Mouse (Mus musculus): ENCODE measurements around the gene Gm9944. TPM values are rescaled to one million over a fixed set of nuclear protein-coding genes. Genes with fewer than 3 reads are reported as not detected.

The Gm9944 gene
- polyA plus RNA-seq, 1 experiment from 2014 or later: not detected

- H3K27ac ChIP-seq (replicated peaks): no peak overlapping the region
- no peak overlapping the region for H3K4me3 ChIP-seq
- H3K27me3 ChIP-seq (replicated peaks): no peaks in the 10 kb centered on the region
- H3K9ac ChIP-seq: no peak overlapping the region
- 68% methylated on average over 5 of the region's 5 CpGs for WGBS
- no peak for ATAC-seq (ENCODE audit: extremely low read depth, insufficient number of reproducible peaks, low FRiP score, low TSS enrichment)
- H3K36me3 ChIP-seq: no peaks in the 10 kb centered on the region
- no peak overlapping the region for H3K4me2 ChIP-seq
- H3K4me1 ChIP-seq: no peaks in the 10 kb centered on the region
- no peaks in the 10 kb centered on the region for H3K9me3 ChIP-seq
Measured at GRCm38 (mm10) chr4:144424590-144424989, 28.5 kb downstream of the Gm9944 start.

- Histone ChIP-seq H3K4me3 (no peak overlapping the region), H3K4me2 (no peak overlapping the region), H3K9ac (no peak overlapping the region), H3K9me3 (no peaks in the 10 kb centered on the region), H3K27me3 (replicated peaks) (no peaks in the 10 kb centered on the region), H3K36me3 (no peaks in the 10 kb centered on the region), H3K4me1 (no peaks in the 10 kb centered on the region), H3K27ac (replicated peaks) (no peak overlapping the region)
- ATAC-seq (ENCODE audit: extremely low read depth, insufficient number of reproducible peaks, low FRiP score, low TSS enrichment): no peak
Measured at GRCm38 (mm10) chr4:144420644-144421043, 32.5 kb downstream of the Gm9944 start.

- Histone ChIP-seq H3K9me3 (no peaks in the 10 kb centered on the region), H3K27me3 (replicated peaks) (no peaks in the 10 kb centered on the region), H3K9ac (no peak within 1 kb of the TSS), H3K4me2 (no peak within 1 kb of the TSS), H3K4me3 (no peak within 1 kb of the TSS), H3K36me3 (no peaks in the 10 kb centered on the region), H3K4me1 (peaks cover 11% of the 10 kb centered on the region; the same call in 1 of the 2 replicates), H3K27ac (replicated peaks) (no peak within 1 kb of the TSS)
- 67% methylated on average over 9 of the region's 9 CpGs for WGBS
- no peak for ATAC-seq (ENCODE audit: extremely low read depth, insufficient number of reproducible peaks, low FRiP score, low TSS enrichment)
Measured at GRCm38 (mm10) chr4:144408290-144408689, 44.8 kb downstream of the Gm9944 start, which contains the start of gene Pramef12. Gene Pramef12 (minus strand): TSS chr4:144408464.

- no peaks in the 10 kb centered on the region for H3K27me3 ChIP-seq (replicated peaks)
- no peak overlapping the region for H3K4me2 ChIP-seq
- no peaks in the 10 kb centered on the region for H3K36me3 ChIP-seq
- H3K4me3 ChIP-seq: no peak overlapping the region
- H3K4me1 ChIP-seq: peaks cover 16% of the 10 kb centered on the region; the same call in 1 of the 2 replicates
- no peak overlapping the region for H3K27ac ChIP-seq (replicated peaks)
- no peak for ATAC-seq (ENCODE audit: extremely low read depth, insufficient number of reproducible peaks, low FRiP score, low TSS enrichment)
- no peak overlapping the region for H3K9ac ChIP-seq
- 59% methylated on average over 3 of the region's 3 CpGs for WGBS
- no peaks in the 10 kb centered on the region for H3K9me3 ChIP-seq
Measured at GRCm38 (mm10) chr4:144406261-144406660, 46.9 kb downstream of the Gm9944 start.

- no peaks in the 10 kb centered on the region for H3K9me3 ChIP-seq
- WGBS: 4% methylated on average over 17 of the region's 17 CpGs
- peak overlapping the region; percentile 76 for H3K9ac ChIP-seq
- ATAC-seq (ENCODE audit: extremely low read depth, insufficient number of reproducible peaks, low FRiP score, low TSS enrichment): peak; percentile 45; the same call in 1 of the 2 replicates
- no peaks in the 10 kb centered on the region for H3K27me3 ChIP-seq (replicated peaks)
- H3K4me1 ChIP-seq: peaks cover 16% of the 10 kb centered on the region; the same call in 1 of the 2 replicates
- no peaks in the 10 kb centered on the region for H3K36me3 ChIP-seq
- peak overlapping the region; percentile 70 for H3K27ac ChIP-seq (replicated peaks)
- H3K4me2 ChIP-seq: peak overlapping the region; percentile 71
- peak overlapping the region; percentile 52 for H3K4me3 ChIP-seq
Measured at GRCm38 (mm10) chr4:144404456-144405086, 48.5 kb downstream of the Gm9944 start.

Other genes starting within 250 kb of the Gm9944 start
- not detected in 2 replicates for gene C87977, start 240.0 kb downstream of the Gm9944 start, polyA plus RNA-seq (2015; fragmentation: Nextera tagmentation; extraction: Ambion mirVana)
- gene Pramel5, start 172.8 kb downstream of the Gm9944 start, polyA plus RNA-seq (2015; fragmentation: Nextera tagmentation; extraction: Ambion mirVana): not detected in 2 replicates
- not detected in 2 replicates for gene Gm13128, start 123.1 kb downstream of the Gm9944 start, polyA plus RNA-seq (2015; fragmentation: Nextera tagmentation; extraction: Ambion mirVana)
- gene Gm13119, start 95.4 kb downstream of the Gm9944 start, polyA plus RNA-seq (2015; fragmentation: Nextera tagmentation; extraction: Ambion mirVana): not detected in 2 replicates
- gene Pramef20, start 75.4 kb downstream of the Gm9944 start, polyA plus RNA-seq (2015; fragmentation: Nextera tagmentation; extraction: Ambion mirVana): not detected in 2 replicates
- gene Pramef12, start 44.9 kb downstream of the Gm9944 start, polyA plus RNA-seq (2015; fragmentation: Nextera tagmentation; extraction: Ambion mirVana): 0.18 and 0.28 TPM in 2 replicates
- not detected in 2 replicates for gene 1700012P22Rik, start 14.5 kb downstream of the Gm9944 start, polyA plus RNA-seq (2015; fragmentation: Nextera tagmentation; extraction: Ambion mirVana)
- gene Aadacl3, start 10.4 kb upstream of the Gm9944 start, polyA plus RNA-seq (2015; fragmentation: Nextera tagmentation; extraction: Ambion mirVana): not detected in 2 replicates
- gene 9430007A20Rik, start 66.5 kb upstream of the Gm9944 start, polyA plus RNA-seq (2015; fragmentation: Nextera tagmentation; extraction: Ambion mirVana): not detected in 2 replicates
- not detected in 2 replicates for gene Gm13124, start 111.8 kb upstream of the Gm9944 start, polyA plus RNA-seq (2015; fragmentation: Nextera tagmentation; extraction: Ambion mirVana)
- gene Aadacl4, start 160.4 kb upstream of the Gm9944 start, polyA plus RNA-seq (2015; fragmentation: Nextera tagmentation; extraction: Ambion mirVana): not detected in 2 replicates
- not detected in 2 replicates for gene Gm436, start 233.1 kb upstream of the Gm9944 start, polyA plus RNA-seq (2015; fragmentation: Nextera tagmentation; extraction: Ambion mirVana)

All from heart, embryonic 13.5 days (tissue).